12 mouse cellular contexts compared by ENCODE assay signal in the genomic region with DNA sequence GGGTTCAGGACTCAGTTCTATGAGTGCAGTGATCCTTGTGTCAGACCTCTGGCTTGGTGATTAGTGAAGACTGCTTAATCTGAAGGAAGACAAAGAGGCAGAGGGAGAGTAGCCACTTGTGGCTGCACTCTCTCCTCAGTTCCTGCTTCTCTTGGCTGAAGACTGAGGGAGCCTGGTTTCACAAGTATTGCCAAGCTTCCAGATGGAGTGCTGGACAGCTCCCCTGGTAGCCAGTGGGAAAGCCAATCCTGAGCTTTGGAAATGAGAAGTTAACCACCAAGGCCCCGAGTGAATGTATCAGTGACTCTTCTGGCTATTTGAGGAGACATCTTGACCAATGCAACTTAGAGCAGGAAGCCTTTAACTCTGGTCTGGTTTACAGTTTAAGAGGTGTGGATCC.
DNase-seq lines count a peak whose midpoint lies in the region; ATAC-seq and TF ChIP-seq lines count a peak whose summit lies in the region.
"Had no signal": no experiment of that assay in that cellular context is flagged by ENCODE, and none has a peak within 500 bp of the region (broad histone marks: within the 10 kb centered on the region; RNA-seq: fewer than 3 reads in every experiment).

No protein-coding gene starts in this region.

- H3K9ac ChIP-seq in kidney, embryonic 15.5 days: no peak overlapping the region
- H3K9ac ChIP-seq in embryonic facial prominence, embryonic 14.5 days (ENCODE audit: low read depth, low read length): no peak overlapping the region
- H3K9ac ChIP-seq in liver, embryonic 12.5 days: no peak overlapping the region
- H3K9ac ChIP-seq: intestine, embryonic 15.5 days; neural tube, embryonic 12.5 days had no signal

- no peak overlapping the region for H3K27ac ChIP-seq in kidney, embryonic 15.5 days
- H3K27ac ChIP-seq in embryonic facial prominence, embryonic 14.5 days (replicated peaks; ENCODE audit: low read depth, low read length): no peak overlapping the region
- no peak overlapping the region for H3K27ac ChIP-seq in liver, embryonic 12.5 days
- no peak overlapping the region for H3K27ac ChIP-seq in thymus, adult 2 months (ENCODE audit: control insufficient read depth, insufficient read depth, low read length)
- H3K27ac ChIP-seq: intestine, embryonic 15.5 days; neural tube, embryonic 12.5 days had no signal

- no peaks in the 10 kb centered on the region for H3K4me1 ChIP-seq in kidney, embryonic 15.5 days
- H3K4me1 ChIP-seq in embryonic facial prominence, embryonic 14.5 days (ENCODE audit: control insufficient read depth, insufficient read depth, low read length): no peaks in the 10 kb centered on the region
- H3K4me1 ChIP-seq in liver, embryonic 12.5 days: no peaks in the 10 kb centered on the region
- H3K4me1 ChIP-seq in thymus, adult 2 months (replicated peaks; ENCODE audit: control insufficient read depth, insufficient read depth, low read length): no peaks in the 10 kb centered on the region
- H3K4me1 ChIP-seq: intestine, embryonic 15.5 days; neural tube, embryonic 12.5 days had no signal

- no peaks in the 10 kb centered on the region for H3K9me3 ChIP-seq in kidney, embryonic 15.5 days (replicated peaks)
- H3K9me3 ChIP-seq in embryonic facial prominence, embryonic 14.5 days (ENCODE audit: control insufficient read depth, low read length): no peaks in the 10 kb centered on the region
- H3K9me3 ChIP-seq in liver, embryonic 12.5 days (replicated peaks): no peaks in the 10 kb centered on the region
- H3K9me3 ChIP-seq: intestine, embryonic 15.5 days; neural tube, embryonic 12.5 days had no signal

- no peak overlapping the region for H3K4me3 ChIP-seq in kidney, embryonic 15.5 days (replicated peaks)
- no peak overlapping the region for H3K4me3 ChIP-seq in embryonic facial prominence, embryonic 14.5 days (ENCODE audit: low read depth, low read length)
- H3K4me3 ChIP-seq in liver, embryonic 12.5 days: no peak overlapping the region
- no peak overlapping the region for H3K4me3 ChIP-seq in thymus, adult 2 months (ENCODE audit: control insufficient read depth, insufficient read depth, low read length)
- H3K4me3 ChIP-seq: intestine, embryonic 15.5 days; neural tube, embryonic 12.5 days had no signal

- 0 out of 2 replicates have a peak, but pooled peaks cover 3% of the 10 kb centered on the region for H3K27me3 ChIP-seq in kidney, embryonic 15.5 days
- H3K27me3 ChIP-seq in embryonic facial prominence, embryonic 14.5 days (replicated peaks; ENCODE audit: control insufficient read depth, insufficient read depth, low read length): no peaks in the 10 kb centered on the region
- H3K27me3 ChIP-seq in liver, embryonic 12.5 days (replicated peaks): no peaks in the 10 kb centered on the region
- H3K27me3 ChIP-seq in thymus, adult 2 months (ENCODE audit: control insufficient read depth, insufficient read depth, low read length): no peaks in the 10 kb centered on the region
- H3K27me3 ChIP-seq: intestine, embryonic 15.5 days; neural tube, embryonic 12.5 days had no signal

- peak; percentile 55 for DNase-seq in adrenal gland, postnatal 14 days
- no peak for DNase-seq in adrenal gland, adult 18-20 months (ENCODE audit: low spot score in 2 of 2)
- no peak for DNase-seq in kidney, adult 9 months
- DNase-seq in 3T3-L1 (ENCODE audit: low read depth, low spot score): peak; percentile 54
- peak; percentile 87 for DNase-seq in embryonic facial prominence, embryonic 14.5 days (ENCODE audit: low spot score)
- DNase-seq in thymus, adult 2 months: no peak
- DNase-seq: cerebellum, adult 11-12 months; gastrocnemius, postnatal 36 days had no signal

- ATAC-seq in kidney, embryonic 15.5 days (replicated peaks; ENCODE audit: low FRiP score): 0 out of 2 replicates have a peak, but pooled peaks have one; percentile 36
- ATAC-seq in embryonic facial prominence, embryonic 14.5 days (ENCODE audit: low read depth): no peak
- ATAC-seq in liver, embryonic 12.5 days: no peak
- ATAC-seq: intestine, embryonic 15.5 days had no signal

- WGBS in kidney, embryonic 15.5 days: 3% methylated on average over 1 of the region's 1 CpGs
- WGBS in embryonic facial prominence, embryonic 14.5 days: 0% methylated on average over 1 of the region's 1 CpGs
- WGBS in liver, embryonic 12.5 days (ENCODE audit: insufficient replicate concordance): 6% methylated on average over 1 of the region's 1 CpGs
- 13% methylated on average over 1 of the region's 1 CpGs for WGBS in thymus, adult 2 months

- no peak overlapping the region for H3K4me2 ChIP-seq in kidney, embryonic 15.5 days
- no peak overlapping the region for H3K4me2 ChIP-seq in embryonic facial prominence, embryonic 14.5 days (ENCODE audit: low read depth, low read length)
- H3K4me2 ChIP-seq in liver, embryonic 12.5 days: no peak overlapping the region
- H3K4me2 ChIP-seq: intestine, embryonic 15.5 days; neural tube, embryonic 12.5 days had no signal

- no peak for TF ChIP-seq CTCF in thymus, adult 2 months (IDR thresholded peaks at IDR 0.05; ENCODE audit: borderline replicate concordance, control insufficient read depth, extremely low read depth, insufficient read depth, low read length, poor library complexity)

- no peaks in the 10 kb centered on the region for H3K36me3 ChIP-seq in kidney, embryonic 15.5 days
- H3K36me3 ChIP-seq in embryonic facial prominence, embryonic 14.5 days (ENCODE audit: control insufficient read depth, insufficient read depth, low read length): no peaks in the 10 kb centered on the region
- no peaks in the 10 kb centered on the region for H3K36me3 ChIP-seq in liver, embryonic 12.5 days
- H3K36me3 ChIP-seq in thymus, adult 2 months (ENCODE audit: control insufficient read depth, insufficient read depth, low read length): no peaks in the 10 kb centered on the region
- H3K36me3 ChIP-seq: intestine, embryonic 15.5 days; neural tube, embryonic 12.5 days had no signal

- TF ChIP-seq POLR2A in thymus, adult 2 months (IDR thresholded peaks at IDR 0.05; ENCODE audit: control insufficient read depth, extremely low read depth, insufficient read depth, low read length, poor library complexity): no peak

Comparison
In these comparisons a context has a peak if more than half of its experiments do, and no peak if none do; other contexts are left out.
1. DNase-seq: peak in adrenal gland, postnatal 14 days (single experiment), 3T3-L1 (single experiment) and embryonic facial prominence, embryonic 14.5 days (single experiment); none in adrenal gland, adult 18-20 months (0 of 2), kidney, adult 9 months (single experiment) and thymus, adult 2 months (single experiment).